Mouse (Mus musculus): ENCODE data around the gene St7. TPM values are rescaled to one million over a fixed set of nuclear protein-coding genes. Genes with fewer than 3 reads are reported as not detected.
A peak's percentile ranks its signal among the peaks of the same experiment; 100 is the strongest.
"Not testable (repeated sequence)": the region's sequence is repeated elsewhere in the genome, so short reads cannot be mapped to it uniquely, and the experiment has no call there.

St7 gene
- total and polyA plus RNA-seq, 2 experiments from 2014 or later: 35.8 to 71.7 TPM

DNA sequence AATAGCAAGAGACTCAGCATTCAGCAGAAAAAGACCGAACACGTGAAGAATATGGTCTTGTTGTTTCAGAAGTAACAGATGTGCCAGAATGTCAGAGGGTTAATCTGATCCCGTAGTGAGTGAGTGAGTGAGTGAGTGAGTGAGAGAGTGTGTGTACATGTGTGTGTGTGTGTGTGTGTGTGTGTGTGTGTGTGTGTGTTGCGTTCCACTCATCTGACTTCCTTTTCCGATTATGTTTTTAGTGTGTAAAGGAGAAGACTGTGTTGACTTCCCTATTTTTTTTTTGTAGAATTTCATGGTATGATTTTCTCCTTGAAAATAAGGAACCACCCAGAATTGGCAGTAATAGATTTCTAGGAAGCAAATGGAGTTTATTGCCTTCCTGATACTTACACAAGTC is 4.1 kb upstream of the St7 start:
- ATAC-seq (no peak), DNase-seq (ENCODE audit: low spot score) (no peak)
- H3K27ac ChIP-seq: no peak overlapping the region
- no peaks in the 10 kb centered on the region for H3K27me3 ChIP-seq (ENCODE audit: insufficient read depth, low read length)
- TF ChIP-seq CTCF (IDR thresholded peaks at IDR 0.05; ENCODE audit: low read depth): no peak
- no peak overlapping the region for H3K4me2 ChIP-seq (ENCODE audit: low read depth, low read length)
- no peak overlapping the region for H3K4me3 ChIP-seq (ENCODE audit: low read length)
- H3K9me3 ChIP-seq (ENCODE audit: low read length): no peaks in the 10 kb centered on the region
- H3K4me1 ChIP-seq (ENCODE audit: insufficient read depth, low read length): no peaks in the 10 kb centered on the region
- WGBS: 81% methylated on average over 5 of the region's 5 CpGs
- H3K9ac ChIP-seq (replicated peaks; ENCODE audit: low read length): no peak overlapping the region
- H3K36me3 ChIP-seq (ENCODE audit: insufficient read depth, low read length): no peaks in the 10 kb centered on the region

- Histone ChIP-seq H3K36me3 (ENCODE audit: insufficient read depth, low read length) (no peaks in the 10 kb centered on the region), H3K9ac (replicated peaks; ENCODE audit: low read length) (peak overlapping the region; percentile 80), H3K4me3 (ENCODE audit: low read length) (peak overlapping the region; percentile 85), H3K9me3 (ENCODE audit: low read length) (no peaks in the 10 kb centered on the region), H3K27ac (peak overlapping the region; percentile 85), H3K27me3 (ENCODE audit: insufficient read depth, low read length) (no peaks in the 10 kb centered on the region), H3K4me2 (ENCODE audit: low read depth, low read length) (peak overlapping the region; percentile 86), H3K4me1 (ENCODE audit: insufficient read depth, low read length) (no peaks in the 10 kb centered on the region)
- 2% methylated on average over 93 of the region's 97 CpGs for WGBS
- TF ChIP-seq CTCF (IDR thresholded peaks at IDR 0.05; ENCODE audit: low read depth): no peak
- ATAC-seq: peak; percentile 86
- peak; percentile 70 for DNase-seq (ENCODE audit: low spot score)
Observed at GRCm38 (mm10) chr6:17693726-17694549, 1.2 kb downstream of the St7 start.

- peak; percentile 76 for DNase-seq (ENCODE audit: low spot score)
- Histone ChIP-seq H3K9me3 (ENCODE audit: low read length) (no peaks in the 10 kb centered on the region), H3K4me1 (ENCODE audit: insufficient read depth, low read length) (no peaks in the 10 kb centered on the region), H3K4me3 (ENCODE audit: low read length) (peak overlapping the region; percentile 85), H3K27me3 (ENCODE audit: insufficient read depth, low read length) (no peaks in the 10 kb centered on the region), H3K36me3 (ENCODE audit: insufficient read depth, low read length) (no peaks in the 10 kb centered on the region), H3K4me2 (ENCODE audit: low read depth, low read length) (peak overlapping the region; percentile 86), H3K27ac (peak overlapping the region; percentile 85), H3K9ac (replicated peaks; ENCODE audit: low read length) (peak overlapping the region; percentile 80)
- TF ChIP-seq CTCF (IDR thresholded peaks at IDR 0.05; ENCODE audit: low read depth): peak; percentile 62
- ATAC-seq: peak; percentile 91
- under 1% methylated on average over 46 of the region's 46 CpGs for WGBS
Observed at GRCm38 (mm10) chr6:17694550-17694951, 1.8 kb downstream of the St7 start.

GRCm38 (mm10) chr6:17696321-17696734 is 3.6 kb downstream of the St7 start:
- 45% methylated on average over 5 of the region's 5 CpGs for WGBS
- H3K27ac ChIP-seq: no peak overlapping the region
- H3K4me2 ChIP-seq (ENCODE audit: low read depth, low read length): peak overlapping the region; percentile 42

DNA sequence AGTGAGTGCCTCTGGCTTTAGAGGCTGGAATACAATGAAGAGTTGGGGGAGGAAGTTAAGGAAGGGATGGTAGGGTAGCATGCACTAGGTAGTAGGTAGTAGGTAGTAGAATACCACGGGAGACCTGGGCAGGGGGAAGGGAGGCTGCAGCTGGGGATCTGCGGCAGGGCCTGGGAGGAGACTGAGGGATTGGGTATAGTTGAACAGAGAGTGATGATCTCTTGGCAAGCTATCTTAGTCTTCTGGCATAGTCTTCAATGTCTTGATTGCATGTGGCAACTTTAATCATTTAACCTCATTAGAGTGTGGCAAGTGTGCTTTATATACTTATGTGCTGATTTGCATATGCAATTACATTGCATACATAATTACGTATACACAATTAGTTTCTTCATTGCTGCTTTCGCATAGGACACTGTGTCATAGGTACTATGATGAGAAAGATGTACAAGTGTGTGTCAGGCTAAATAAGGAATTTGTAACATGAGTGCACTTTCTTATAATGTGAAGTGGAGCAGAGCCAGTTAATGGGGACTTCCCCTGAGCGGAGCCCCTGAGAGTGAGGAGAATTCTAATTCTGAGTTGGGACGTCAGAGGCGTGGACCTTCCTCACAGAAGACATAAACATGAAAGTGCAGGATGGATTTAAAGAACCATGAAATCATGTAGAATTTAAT is 8.3 kb downstream of the St7 start:
- Histone ChIP-seq H3K9me3 (ENCODE audit: low read length) (no peaks in the 10 kb centered on the region), H3K27ac (no peak overlapping the region), H3K36me3 (ENCODE audit: insufficient read depth, low read length) (no peaks in the 10 kb centered on the region), H3K4me2 (ENCODE audit: low read depth, low read length) (no peak overlapping the region), H3K9ac (replicated peaks; ENCODE audit: low read length) (no peak overlapping the region), H3K4me1 (ENCODE audit: insufficient read depth, low read length) (no peaks in the 10 kb centered on the region), H3K4me3 (ENCODE audit: low read length) (no peak overlapping the region), H3K27me3 (ENCODE audit: insufficient read depth, low read length) (no peaks in the 10 kb centered on the region)
- WGBS: 31% methylated on average over 7 of the region's 7 CpGs
- no peak for DNase-seq (ENCODE audit: low spot score)
- no peak for ATAC-seq
- TF ChIP-seq CTCF (IDR thresholded peaks at IDR 0.05; ENCODE audit: low read depth): no peak

More at GRCm38 (mm10) chr6:17696321-17696734, 3.6 kb downstream of the St7 start:
- Histone ChIP-seq H3K27me3 (ENCODE audit: insufficient read depth, low read length) (no peaks in the 10 kb centered on the region), H3K36me3 (ENCODE audit: insufficient read depth, low read length) (no peaks in the 10 kb centered on the region), H3K4me3 (ENCODE audit: low read length) (no peak overlapping the region), H3K9me3 (ENCODE audit: low read length) (no peaks in the 10 kb centered on the region), H3K4me1 (ENCODE audit: insufficient read depth, low read length) (no peaks in the 10 kb centered on the region), H3K9ac (replicated peaks; ENCODE audit: low read length) (no peak overlapping the region)
- ATAC-seq (peak; percentile 43; the same call in 1 of the 2 replicates), DNase-seq (ENCODE audit: low spot score) (peak; percentile 84)
- peak; percentile 76 for TF ChIP-seq CTCF (IDR thresholded peaks at IDR 0.05; ENCODE audit: low read depth)

GRCm38 (mm10) chr6:17704038-17704437 is 11.3 kb downstream of the St7 start:
- not testable (repeated sequence) for H3K4me3 ChIP-seq (ENCODE audit: low read length); H3K27ac ChIP-seq; H3K9ac ChIP-seq (replicated peaks; ENCODE audit: low read length); ATAC-seq; H3K4me1 ChIP-seq (ENCODE audit: insufficient read depth, low read length); H3K4me2 ChIP-seq (ENCODE audit: low read depth, low read length); H3K9me3 ChIP-seq (ENCODE audit: low read length); DNase-seq (ENCODE audit: low spot score); H3K36me3 ChIP-seq (ENCODE audit: insufficient read depth, low read length); H3K27me3 ChIP-seq (ENCODE audit: insufficient read depth, low read length)
- WGBS: 92% methylated on average over 1 of the region's 1 CpGs
